Mouse (Mus musculus): ENCODE results near the gene Slit2.

- no peak for TF ChIP-seq CTCF (IDR thresholded peaks at IDR 0.05; ENCODE audit: control insufficient read depth, insufficient read depth, insufficient read length)
- no peak for TF ChIP-seq FOSL1 (IDR thresholded peaks at IDR 0.05; ENCODE audit: insufficient read depth, low read length, poor library complexity, severe bottlenecking)
- no peak for TF ChIP-seq USF1 (IDR thresholded peaks at IDR 0.05; ENCODE audit: low read depth)
- TF ChIP-seq CEBPB (IDR thresholded peaks at IDR 0.05; ENCODE audit: low read depth), result no peak
- TF ChIP-seq MAX (IDR thresholded peaks at IDR 0.05), result no peak
Observed at GRCm38 (mm10) chr5:48058612-48059011, 75.7 kb downstream of the Slit2 start.

Data from C2C12 (cell line).